Mouse (Mus musculus) embryonic facial prominence, embryonic 10.5 days (tissue): ENCODE results near the gene Gm5294. TPM values are rescaled to one million over a fixed set of nuclear protein-coding genes. Genes with fewer than 3 reads are reported as not detected.

Experiments
- DNase-seq: peaks from one replicate; pipeline ENCODE4 v3.0.0-alpha.2; 2017; ENCODE audit warnings: low spot score
- H3K27ac ChIP-seq: fragments of 300-500 bp; sonication (generic); replicated peaks from 2 replicates; pipeline ENCODE4 v1.5.1; 2016; ENCODE audit warnings: mild to moderate bottlenecking
- H3K27me3 ChIP-seq: fragments of 300-500 bp; sonication (generic); replicated peaks from 2 replicates; pipeline ENCODE4 v1.6.1; 2016; ENCODE audit warnings: low read depth, mild to moderate bottlenecking; ENCODE audit not compliant: poor library complexity, severe bottlenecking
- H3K36me3 ChIP-seq: fragments of 300-500 bp; sonication (generic); replicated peaks from 2 replicates; pipeline ENCODE4 v1.6.1; 2016; ENCODE audit warnings: mild to moderate bottlenecking, moderate library complexity
- H3K4me1 ChIP-seq: fragments of 300-500 bp; sonication (generic); 2 replicates; pipeline ENCODE4 v1.6.1; 2016
- H3K4me3 ChIP-seq: fragments of 300-500 bp; sonication (generic); 2 replicates; pipeline ENCODE4 v1.5.1; 2016; ENCODE audit warnings: mild to moderate bottlenecking, moderate library complexity
- H3K9me3 ChIP-seq: fragments of 300-500 bp; sonication (generic); 2 replicates; pipeline ENCODE4 v1.6.1; 2016; ENCODE audit warnings: mild to moderate bottlenecking
- WGBS: fragments of 180-500 bp; shearing (Covaris S2); methylation state at CpG from one replicate; pipeline ENCODE4 v1.1.7; 2016; 5-methylcytosine and 5-hydroxymethylcytosine counted together
- polyA plus RNA-seq: library from polyadenylated mRNA; unstranded; fragments of >200 nt; fragmentation: Nextera tagmentation; extraction: Ambion mirVana; gene quantifications from 2 replicates; pipeline ENCODE4 v1.2.1, GENCODE M21; 2016

Gene Gm5294
- polyA plus RNA-seq, 1 experiment from 2014 or later, result not detected

DNA sequence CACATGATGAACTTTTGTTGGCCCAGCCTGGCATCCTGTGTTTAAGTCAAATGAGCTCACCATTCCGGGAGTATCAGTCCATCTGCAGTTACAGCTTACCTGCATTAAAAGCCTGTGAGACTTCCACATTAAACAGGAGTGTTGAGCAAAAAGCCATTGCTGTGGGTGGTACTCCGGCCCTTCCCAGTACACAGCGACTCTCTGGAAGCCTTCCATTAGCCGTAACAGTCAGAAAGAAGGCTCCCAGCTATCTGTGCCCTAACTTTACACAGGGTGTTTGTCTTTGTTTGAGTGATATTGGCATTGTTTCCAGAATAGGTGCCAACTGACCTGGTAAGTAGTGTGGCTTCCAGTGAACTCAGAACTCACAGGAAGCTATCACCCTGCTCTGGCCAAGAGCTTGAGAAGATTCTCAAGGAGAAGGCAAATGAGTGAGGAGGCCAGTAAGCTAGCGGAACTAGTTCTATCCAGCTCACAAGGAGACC, 31.5 kb downstream of the Gm5294 start:
- Histone ChIP-seq H3K36me3 (no peaks in the 10 kb centered on the region), H3K27me3 (no peaks in the 10 kb centered on the region; the same call in 1 of the 2 replicates), H3K9me3 (0 out of 2 replicates have a peak, but pooled peaks cover 4% of the 10 kb centered on the region), H3K27ac (no peak overlapping the region), H3K4me1 (peaks cover 10% of the 10 kb centered on the region; the same call in 1 of the 2 replicates), H3K4me3 (no peak overlapping the region)
- no peak for DNase-seq
- 90% methylated on average over 5 of the region's 5 CpGs for WGBS

DNA sequence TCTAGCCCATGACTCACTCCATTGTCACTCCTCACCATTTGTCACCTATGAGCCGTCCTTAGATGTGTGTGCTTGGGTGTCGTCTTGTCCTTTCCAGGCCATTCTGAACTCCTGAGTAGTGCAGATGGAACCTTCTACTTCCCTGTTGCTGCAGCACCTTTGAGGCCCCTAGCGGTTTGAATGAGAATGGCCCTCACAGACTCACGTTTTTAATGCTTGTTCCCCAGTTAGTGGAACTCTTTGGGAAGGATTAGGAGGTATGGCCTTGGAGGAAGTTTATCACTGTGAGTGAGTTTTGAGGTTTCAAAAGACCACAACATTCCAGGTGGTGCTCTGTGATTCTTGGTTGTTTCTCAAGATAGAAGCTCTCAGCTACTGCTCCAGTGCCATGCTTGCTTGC, 32.3 kb downstream of the Gm5294 start:
- H3K4me3 ChIP-seq, result no peak overlapping the region
- 0 out of 2 replicates have a peak, but pooled peaks cover 4% of the 10 kb centered on the region for H3K9me3 ChIP-seq
- peaks cover 11% of the 10 kb centered on the region for H3K4me1 ChIP-seq
- H3K27ac ChIP-seq, result no peak overlapping the region
- DNase-seq, result no peak
- no peaks in the 10 kb centered on the region for H3K27me3 ChIP-seq
- H3K36me3 ChIP-seq, result no peaks in the 10 kb centered on the region
- 72% methylated on average over 4 of the region's 4 CpGs for WGBS

DNA sequence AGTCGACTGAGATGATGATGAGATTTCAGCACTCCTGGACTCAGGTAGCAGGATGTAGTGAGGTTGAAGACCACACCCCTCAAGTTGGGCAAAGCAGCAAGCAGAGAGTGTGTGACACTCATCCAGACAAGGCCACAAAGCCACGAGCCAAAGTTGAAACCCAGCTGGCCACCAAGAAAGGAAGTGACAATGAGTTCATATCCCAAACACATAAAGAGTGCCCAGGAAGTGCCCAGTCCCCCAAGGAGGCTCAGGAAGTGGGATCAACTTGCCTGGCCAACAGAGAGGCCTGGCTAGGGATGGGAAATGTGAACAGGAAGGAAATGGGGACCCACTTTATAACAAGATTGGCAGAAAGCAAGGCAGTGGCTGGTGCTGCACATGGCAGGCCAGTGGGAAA, 33.5 kb downstream of the Gm5294 start:
- Histone ChIP-seq H3K4me1 (peaks cover 10% of the 10 kb centered on the region), H3K4me3 (no peak overlapping the region), H3K36me3 (no peaks in the 10 kb centered on the region), H3K9me3 (0 out of 2 replicates have a peak, but pooled peaks cover 4% of the 10 kb centered on the region), H3K27me3 (no peaks in the 10 kb centered on the region), H3K27ac (no peak overlapping the region)
- DNase-seq, result no peak
- WGBS, result 81% methylated on average over 2 of the region's 2 CpGs

DNA sequence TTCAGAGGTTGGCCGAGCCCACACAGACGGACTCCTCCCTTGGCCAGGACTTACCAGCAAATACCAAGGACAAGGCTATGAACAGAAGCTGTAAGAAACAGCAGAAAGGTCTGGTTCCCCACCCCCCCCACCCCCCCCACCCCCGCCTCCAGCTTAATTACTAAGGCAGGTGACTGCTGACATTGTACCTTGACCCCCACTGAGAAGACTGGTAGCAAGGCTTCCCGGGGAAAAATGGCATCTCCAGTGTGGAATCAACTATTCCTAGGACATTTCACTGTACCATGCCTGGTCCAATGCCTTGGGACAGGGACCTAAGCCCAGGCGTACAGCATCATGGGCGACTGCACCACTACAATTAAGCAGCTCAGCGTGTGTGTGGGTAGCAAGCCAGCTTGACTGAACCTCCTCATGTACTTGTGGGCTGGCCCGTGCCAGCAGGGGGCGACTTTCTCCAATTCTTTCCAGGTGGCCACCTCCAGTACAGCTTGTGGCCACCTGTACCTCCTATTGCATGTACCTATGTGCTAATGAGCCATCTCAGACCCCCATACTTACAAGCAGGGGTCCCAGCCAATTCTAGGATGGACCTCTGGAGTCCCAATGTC, 37.2 kb downstream of the Gm5294 start:
- DNase-seq, result peak; percentile 82
- H3K9me3 ChIP-seq, result 0 out of 2 replicates have a peak, but pooled peaks cover 4% of the 10 kb centered on the region
- peaks cover 10% of the 10 kb centered on the region; the same call in 1 of the 2 replicates for H3K4me1 ChIP-seq
- 33% methylated on average over 9 of the region's 9 CpGs for WGBS
- H3K36me3 ChIP-seq, result no peaks in the 10 kb centered on the region
- no peak overlapping the region for H3K4me3 ChIP-seq
- H3K27me3 ChIP-seq, result no peaks in the 10 kb centered on the region
- H3K27ac ChIP-seq, result no peak overlapping the region

DNA sequence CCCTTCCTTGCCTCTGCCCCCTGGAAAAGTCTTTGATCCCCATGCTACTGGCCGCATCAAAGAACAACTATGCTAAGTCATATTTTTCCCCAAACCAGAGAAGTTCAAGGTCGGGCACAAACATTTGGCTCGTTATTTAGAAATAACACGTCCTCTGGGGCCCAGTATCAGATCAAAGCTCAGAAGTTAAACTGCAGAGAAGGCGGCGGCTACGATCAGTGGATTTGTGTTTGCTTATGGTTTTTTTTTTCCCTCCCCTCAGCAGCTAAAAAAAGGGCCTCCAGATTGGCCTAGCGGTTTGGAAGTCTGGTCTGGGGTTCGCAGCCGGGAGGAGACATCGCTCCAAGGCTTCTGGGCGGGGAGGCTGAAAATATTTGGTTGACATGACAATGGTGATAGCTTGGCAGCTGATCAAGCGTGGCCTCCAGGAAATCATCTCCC, 38.0 kb downstream of the Gm5294 start:
- no peaks in the 10 kb centered on the region for H3K27me3 ChIP-seq
- no peak overlapping the region for H3K4me3 ChIP-seq
- H3K4me1 ChIP-seq, result peaks cover 10% of the 10 kb centered on the region; the same call in 1 of the 2 replicates
- no peaks in the 10 kb centered on the region for H3K9me3 ChIP-seq
- 70% methylated on average over 13 of the region's 13 CpGs for WGBS
- DNase-seq, result no peak
- no peak overlapping the region for H3K27ac ChIP-seq
- H3K36me3 ChIP-seq, result no peaks in the 10 kb centered on the region

DNA sequence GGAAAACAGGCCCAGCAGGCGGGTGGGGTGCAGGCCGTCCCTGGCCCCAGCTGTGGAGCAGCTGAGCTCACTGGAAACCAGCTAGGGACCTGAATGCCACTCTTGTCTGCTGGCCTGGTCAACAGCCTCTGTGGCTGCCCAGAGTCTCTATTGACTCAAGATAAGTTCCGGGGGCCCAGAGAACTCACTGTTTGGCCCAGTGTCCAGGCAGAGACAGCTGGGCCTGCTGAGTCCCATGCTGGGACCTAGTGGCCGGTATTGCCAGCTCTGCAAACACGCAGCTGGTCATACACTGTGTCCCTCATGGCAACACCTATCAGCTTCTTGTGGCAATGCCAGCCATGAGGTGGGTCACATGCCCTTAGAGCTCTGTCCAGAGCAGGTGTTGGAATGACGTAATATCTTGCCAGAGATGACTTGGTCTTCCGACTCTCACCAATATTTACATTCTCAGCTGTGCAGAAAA, 43.8 kb downstream of the Gm5294 start:
- Histone ChIP-seq H3K27ac (no peak overlapping the region), H3K4me3 (no peak overlapping the region), H3K27me3 (no peaks in the 10 kb centered on the region), H3K4me1 (no peaks in the 10 kb centered on the region), H3K36me3 (no peaks in the 10 kb centered on the region), H3K9me3 (no peaks in the 10 kb centered on the region)
- DNase-seq, result no peak
- WGBS, result 83% methylated on average over 7 of the region's 7 CpGs

DNA sequence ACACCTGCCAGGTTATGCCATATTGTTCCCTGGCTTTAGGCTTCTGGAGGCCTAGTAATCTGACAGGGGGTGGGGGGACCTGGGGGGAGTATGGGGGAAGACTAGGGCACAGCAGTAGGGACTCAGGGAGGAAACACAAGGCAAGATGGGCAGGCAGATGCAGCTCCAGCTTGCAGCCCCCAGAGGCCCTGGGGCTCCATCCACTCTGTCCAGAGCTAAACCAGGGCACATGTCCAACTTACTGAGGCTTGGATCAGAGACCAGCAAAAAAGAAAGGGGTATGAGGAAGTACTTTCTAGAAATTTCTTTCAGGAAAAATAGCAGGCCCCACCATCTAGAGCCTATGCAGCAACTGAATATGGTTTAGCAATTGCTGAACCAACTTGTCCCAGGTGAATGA, 44.3 kb downstream of the Gm5294 start:
- H3K9me3 ChIP-seq, result no peaks in the 10 kb centered on the region
- H3K27ac ChIP-seq, result no peak overlapping the region
- H3K36me3 ChIP-seq, result no peaks in the 10 kb centered on the region
- H3K4me1 ChIP-seq, result no peaks in the 10 kb centered on the region
- H3K27me3 ChIP-seq, result no peaks in the 10 kb centered on the region
- no peak overlapping the region for H3K4me3 ChIP-seq
- no peak for DNase-seq

DNA sequence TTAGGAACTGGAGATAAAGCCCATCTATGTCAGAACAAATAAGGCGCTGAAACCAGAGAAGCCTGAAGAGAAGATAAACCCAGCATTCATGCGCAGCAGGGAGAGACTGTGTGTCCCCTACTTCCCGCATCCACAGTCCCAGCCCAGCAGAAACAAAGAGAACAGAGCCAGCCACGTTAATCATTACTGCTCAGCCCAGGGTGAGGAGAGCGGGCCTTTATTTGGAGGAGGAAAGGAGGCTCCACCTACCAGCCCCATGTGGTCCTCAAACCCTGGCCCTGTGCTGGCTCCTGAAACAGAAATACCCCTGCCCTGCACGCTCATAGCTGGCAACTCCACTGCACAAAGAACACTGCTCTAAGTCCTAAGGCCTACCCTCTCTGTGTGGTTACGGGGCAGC, 45.0 kb downstream of the Gm5294 start:
- H3K4me3 ChIP-seq, result no peak overlapping the region
- 55% methylated on average over 7 of the region's 7 CpGs for WGBS
- H3K27me3 ChIP-seq, result no peaks in the 10 kb centered on the region
- no peaks in the 10 kb centered on the region for H3K36me3 ChIP-seq
- no peak overlapping the region; the same call in 1 of the 2 replicates for H3K27ac ChIP-seq
- no peaks in the 10 kb centered on the region for H3K4me1 ChIP-seq
- no peak for DNase-seq
- no peaks in the 10 kb centered on the region for H3K9me3 ChIP-seq

DNA sequence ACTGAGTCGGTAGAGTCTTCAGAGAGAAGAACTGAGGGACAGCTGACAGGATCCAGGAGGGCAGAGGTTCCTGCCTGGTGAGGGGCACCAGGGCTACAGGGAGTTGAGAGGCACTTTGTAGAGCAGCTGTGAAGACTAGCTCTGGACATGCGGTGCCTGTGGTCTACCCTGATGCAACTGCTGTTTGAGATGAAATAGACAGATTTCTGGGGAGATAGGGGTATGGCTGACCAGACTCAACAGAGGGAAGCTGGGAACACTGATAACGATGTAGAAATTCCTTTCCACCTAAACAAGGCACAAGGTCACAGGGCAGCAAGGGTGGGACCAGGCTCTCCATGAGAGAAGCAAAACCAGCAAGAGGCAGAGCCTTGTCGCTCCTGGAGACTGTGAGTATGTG, 45.8 kb downstream of the Gm5294 start:
- H3K4me3 ChIP-seq, result no peak overlapping the region
- DNase-seq, result no peak
- WGBS, result 77% methylated on average over 4 of the region's 4 CpGs
- no peak overlapping the region for H3K27ac ChIP-seq
- no peaks in the 10 kb centered on the region for H3K4me1 ChIP-seq
- H3K36me3 ChIP-seq, result no peaks in the 10 kb centered on the region
- H3K27me3 ChIP-seq, result no peaks in the 10 kb centered on the region; the same call in 1 of the 2 replicates
- H3K9me3 ChIP-seq, result no peaks in the 10 kb centered on the region

Other genes with a start within 250 kb of the Gm5294 start
- gene Zfp68, start 200.3 kb upstream of the Gm5294 start, polyA plus RNA-seq, result 60.3 and 63.7 TPM in 2 replicates
- gene A430033K04Rik, start 197.2 kb upstream of the Gm5294 start, polyA plus RNA-seq, result 9.8 and 10.4 TPM in 2 replicates
- 4.4 and 4.6 TPM in 2 replicates for gene Fam20c, start 65.6 kb upstream of the Gm5294 start, polyA plus RNA-seq
- 30.8 and 33.5 TPM in 2 replicates for gene Pdgfa, start 177.3 kb downstream of the Gm5294 start, polyA plus RNA-seq